In the genomic region with DNA sequence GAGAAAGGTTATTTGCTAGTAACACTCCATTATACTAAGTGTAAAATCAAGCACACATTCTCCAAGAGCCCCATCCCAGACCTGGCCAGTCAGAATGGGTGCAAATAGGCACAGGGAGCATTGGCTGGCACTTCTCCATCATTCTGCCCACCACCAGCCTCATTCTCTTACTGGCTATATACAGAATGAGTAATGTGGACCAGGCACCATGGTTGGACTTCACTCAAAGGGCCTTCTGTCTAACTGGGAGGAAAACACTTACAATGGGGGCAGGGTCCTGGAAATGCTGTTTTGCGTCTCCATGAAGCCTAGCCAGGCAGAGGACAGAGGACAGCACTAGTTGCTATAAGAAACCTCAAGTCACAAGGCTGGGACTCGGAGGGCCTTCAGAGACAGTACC, we compare ENCODE assay signal across 16 mouse cellular contexts. TPM values are rescaled to one million over a fixed set of nuclear protein-coding genes. Genes with fewer than 3 reads are reported as not detected.
"Had no signal": no experiment of that assay in that cellular context is flagged by ENCODE, and none has a peak within 500 bp of the region (broad histone marks: within the 10 kb centered on the region; RNA-seq: fewer than 3 reads in every experiment).

No protein-coding gene starts in this region.

- H3K9me3 ChIP-seq: liver, embryonic 13.5 days; midbrain, embryonic 12.5 days; midbrain, embryonic 15.5 days; stomach, embryonic 15.5 days had no signal

- H3K4me2 ChIP-seq: liver, embryonic 13.5 days; lung, embryonic 14.5 days; midbrain, embryonic 12.5 days; midbrain, embryonic 15.5 days; stomach, embryonic 15.5 days had no signal

- DNase-seq: kidney, adult 18-20 months; kidney, adult 9 months; kidney, postnatal 14 days; kidney, postnatal 4 days; liver, embryonic 13.5 days; lung, embryonic 14.5 days; right cerebral cortex, postnatal 14 days; spleen, adult 18-20 months; thymus, postnatal 25 days had no signal

- H3K4me1 ChIP-seq: liver, embryonic 13.5 days; midbrain, embryonic 12.5 days; midbrain, embryonic 15.5 days; stomach, embryonic 15.5 days had no signal

- H3K4me3 ChIP-seq: liver, embryonic 13.5 days; midbrain, embryonic 12.5 days; midbrain, embryonic 15.5 days; stomach, embryonic 15.5 days had no signal

- ATAC-seq: intestine, embryonic 16.5 days; lung, postnatal 0 days; midbrain, embryonic 15.5 days had no signal

- H3K27me3 ChIP-seq: liver, embryonic 13.5 days; midbrain, embryonic 12.5 days; midbrain, embryonic 15.5 days; stomach, embryonic 15.5 days had no signal

- H3K27ac ChIP-seq: liver, embryonic 13.5 days; macrophage; midbrain, embryonic 12.5 days; midbrain, embryonic 15.5 days; stomach, embryonic 15.5 days had no signal

- H3K9ac ChIP-seq: liver, embryonic 13.5 days; lung, embryonic 14.5 days; midbrain, embryonic 12.5 days; midbrain, embryonic 15.5 days; stomach, embryonic 15.5 days had no signal

RNA-seq across cellular contexts. Expression of gene Serpind1, which starts 5.1 kb away (rescaled TPM):
- total RNA-seq: megakaryocyte, adult 5-6 weeks had no signal
- polyA plus RNA-seq: macrophage had no signal
